Mouse (Mus musculus) cortical plate, adult 2 months (tissue): ENCODE measurements at regions not wholly inside any gene's neighbourhood (a gene's known extent, or its start where the extent isn't known, plus 50 kb on each side); places are given as distances from the start of the nearest gene placed in this dataset.

Experiments
- CTCF ChIP-seq: fragments of 200-500 bp; IDR thresholded peaks from 2 replicates; pipeline ENCODE4 v1.5.1; 2011; ENCODE audit warnings: mild to moderate bottlenecking, control low read depth, low read length; ENCODE audit not compliant: insufficient read depth; ENCODE audit errors: extremely low read depth
- POLR2A ChIP-seq: fragments of 200-500 bp; IDR thresholded peaks from 2 replicates; pipeline ENCODE4 v1.6.1; 2011; ENCODE audit warnings: mild to moderate bottlenecking, low read length, control low read depth; ENCODE audit not compliant: insufficient read depth; ENCODE audit errors: extremely low read depth

- TF ChIP-seq POLR2A (no peak), CTCF (no peak)
Observed at GRCm38 (mm10) chr9:41705461-41705903, 418.6 kb downstream of the Sorl1 start.
